Mouse (Mus musculus): ENCODE measurements at regions not wholly inside any gene's neighbourhood (a gene's known extent, or its start where the extent isn't known, plus 50 kb on each side); places are given as distances from the start of the nearest gene placed in this dataset.

- intact Hi-C loops (cut with DNase I): no loop called here
- DNase-seq: no peak
These were observed 557.0 kb downstream of the Ebf1 start for GRCm38 (mm10) chr11:45174071-45174470.

- intact Hi-C loops (cut with DNase I): loop anchor here (5.0 kb wide), 1 partner anchor 153 kb away; no protein-coding TSS in a partner anchor
These were observed 558.0 kb downstream of the Ebf1 start for GRCm38 (mm10) chr11:45174811-45175798.

DNA sequence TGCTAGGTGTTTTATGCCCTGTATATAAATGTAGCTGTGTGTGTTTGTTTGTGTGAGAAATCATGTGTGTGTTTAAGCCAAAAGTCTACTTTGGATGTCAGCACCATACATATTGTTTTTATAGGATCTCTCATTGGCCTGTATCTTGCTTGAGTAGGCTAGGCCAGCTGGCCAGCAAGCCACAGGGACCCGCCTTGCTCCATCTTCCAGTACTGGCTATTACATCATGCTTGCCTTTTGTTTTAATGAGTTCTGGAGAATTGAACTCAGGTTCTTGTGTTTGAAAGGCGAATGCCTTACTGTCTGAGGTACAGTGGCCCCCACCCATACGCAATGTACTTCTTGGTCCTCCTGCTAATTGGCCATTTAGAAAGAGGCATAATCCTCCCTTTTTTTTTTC is 559.9 kb downstream of the Ebf1 start:
- no peak for DNase-seq
- intact Hi-C loops (cut with DNase I): loop anchor here (5.0 kb wide), 1 partner anchor 155 kb away; no protein-coding TSS in a partner anchor

More at GRCm38 (mm10) chr11:45174811-45175798, 558.0 kb downstream of the Ebf1 start:
- DNase-seq: peak in 1 of 2 experiments; percentile 44

DNA sequence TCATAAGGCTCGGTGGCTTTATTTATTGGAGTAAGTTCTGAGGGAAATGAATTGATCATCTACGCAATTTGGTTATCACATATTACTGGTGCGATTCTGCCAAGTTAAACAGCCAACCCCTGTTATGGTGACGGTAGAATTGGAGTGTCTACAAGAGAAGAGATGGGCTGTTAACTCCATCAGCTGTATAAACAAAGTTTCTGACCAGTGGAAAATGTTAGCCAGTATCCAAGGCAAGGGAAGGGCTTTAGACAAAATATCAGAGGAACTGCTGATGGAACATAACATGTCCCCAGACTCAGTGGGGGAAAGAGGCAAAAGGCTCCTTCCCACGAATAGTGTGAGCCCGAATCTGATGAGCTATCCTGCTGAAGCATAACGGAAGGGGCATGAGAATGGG is 560.9 kb downstream of the Ebf1 start:
- intact Hi-C loops (cut with DNase I): loop anchor here (5.0 kb wide), 1 partner anchor 156 kb away; no protein-coding TSS in a partner anchor
- DNase-seq: peak in 1 of 2 experiments; percentile 31

GRCm38 (mm10) chr11:45179019-45179418 is 561.9 kb downstream of the Ebf1 start:
- no peak for DNase-seq
- intact Hi-C loops (cut with DNase I): loop anchor here (5.0 kb wide), 1 partner anchor 157 kb away; no protein-coding TSS in a partner anchor

GRCm38 (mm10) chr11:45190601-45191370 is 573.7 kb downstream of the Ebf1 start:
- no peak for DNase-seq
- intact Hi-C loops (cut with DNase I): no loop called here

DNA sequence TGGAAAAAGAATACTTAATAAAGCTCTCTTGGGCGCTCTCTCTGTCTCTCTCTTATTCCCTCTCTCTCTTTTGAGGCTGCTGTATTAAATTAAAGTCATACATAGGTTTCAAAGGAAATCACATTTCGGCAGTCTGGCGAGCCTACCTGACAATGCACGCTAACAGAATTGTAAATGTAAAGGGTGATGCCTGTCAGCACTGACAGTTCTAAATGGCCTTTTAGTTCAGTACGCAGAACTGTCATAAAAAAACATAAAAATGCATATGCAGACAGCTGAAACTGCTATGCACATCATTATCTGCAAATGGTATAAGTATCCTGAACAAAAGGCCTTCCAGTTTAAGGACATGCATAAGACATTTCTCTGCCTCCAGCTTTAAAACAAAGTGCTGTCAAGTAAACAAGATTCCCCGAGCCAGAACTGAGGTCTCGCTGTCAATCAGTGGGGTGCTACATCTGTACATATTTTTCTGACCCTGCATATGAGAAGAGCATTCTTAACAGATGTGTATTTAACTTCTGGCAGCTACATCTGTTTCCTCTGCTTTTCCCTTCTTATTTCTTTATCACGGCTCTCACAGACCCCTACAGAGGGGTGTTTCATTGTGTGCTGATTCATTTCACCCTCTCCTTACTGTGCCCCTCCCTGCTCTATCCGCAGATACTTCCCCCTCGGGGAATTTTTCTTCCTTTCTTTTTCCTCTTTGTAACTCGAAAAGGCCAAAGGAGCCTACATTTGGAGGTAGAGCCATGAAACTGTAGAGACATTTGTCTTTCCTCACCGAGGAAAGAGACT is 574.5 kb downstream of the Ebf1 start:
- intact Hi-C loops (cut with DNase I): no loop called here
- no peak for DNase-seq

- no peak for DNase-seq
- intact Hi-C loops (cut with DNase I): no loop called here
These were observed 576.2 kb downstream of the Ebf1 start for GRCm38 (mm10) chr11:45193319-45193718.

GRCm38 (mm10) chr11:45199520-45199919 is 582.4 kb downstream of the Ebf1 start:
- intact Hi-C loops (cut with DNase I): no loop called here
- no peak for DNase-seq

- no peak for DNase-seq
- intact Hi-C loops (cut with DNase I): no loop called here
These were observed 583.7 kb downstream of the Ebf1 start for GRCm38 (mm10) chr11:45200714-45201405.

DNA sequence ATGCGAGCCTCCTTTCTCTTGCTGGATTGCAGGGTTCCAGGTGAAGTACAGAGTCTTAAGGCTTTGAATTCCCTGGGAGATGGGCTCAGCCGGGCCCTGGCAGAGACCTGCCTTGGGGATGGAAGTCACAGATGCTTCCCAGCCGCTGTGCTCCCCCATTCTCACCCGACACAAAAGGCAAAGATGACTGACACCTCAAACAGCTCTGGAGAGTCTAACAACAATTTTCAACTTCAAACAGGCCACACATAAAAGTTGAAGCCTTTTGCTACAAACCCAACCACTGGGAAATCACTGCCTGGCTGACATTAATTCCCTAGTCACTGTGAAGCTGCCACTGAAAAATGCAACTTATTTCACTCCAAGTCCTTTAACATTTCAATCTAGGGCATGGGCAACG is 586.3 kb downstream of the Ebf1 start:
- intact Hi-C loops (cut with DNase I): no loop called here
- no peak for DNase-seq

- intact Hi-C loops (cut with DNase I): no loop called here
- no peak for DNase-seq
These were observed 589.8 kb downstream of the Ebf1 start for GRCm38 (mm10) chr11:45206611-45207525.

- DNase-seq: no peak
- intact Hi-C loops (cut with DNase I): no loop called here
These were observed 597.0 kb downstream of the Ebf1 start for GRCm38 (mm10) chr11:45214096-45214495.

DNA sequence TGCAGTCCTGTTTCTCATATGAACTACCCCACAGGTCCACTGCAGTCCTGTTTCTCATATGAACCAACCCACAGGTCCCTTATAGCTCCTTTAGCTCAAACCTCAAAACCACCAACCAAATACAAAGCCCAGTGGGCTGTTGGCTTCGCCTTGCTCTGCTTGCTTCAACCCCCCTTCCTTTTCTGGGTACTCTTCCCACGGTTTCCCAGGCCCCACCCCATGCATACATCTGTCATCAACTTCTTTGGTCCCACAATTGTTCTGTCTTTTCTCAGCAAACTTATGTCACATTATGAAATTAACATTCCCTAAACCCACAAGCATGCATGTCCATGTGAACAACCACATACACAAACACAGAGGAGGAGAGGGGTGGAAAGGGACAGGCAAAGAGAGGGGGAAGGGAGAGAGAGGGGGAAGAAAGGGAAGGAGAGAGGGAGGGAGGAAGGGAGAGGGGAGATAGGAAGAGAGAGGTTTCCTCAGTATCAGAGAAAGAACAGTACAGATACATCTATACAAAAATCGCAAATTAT is 599.9 kb downstream of the Ebf1 start:
- intact Hi-C loops (cut with DNase I): no loop called here
- DNase-seq: no peak

DNA sequence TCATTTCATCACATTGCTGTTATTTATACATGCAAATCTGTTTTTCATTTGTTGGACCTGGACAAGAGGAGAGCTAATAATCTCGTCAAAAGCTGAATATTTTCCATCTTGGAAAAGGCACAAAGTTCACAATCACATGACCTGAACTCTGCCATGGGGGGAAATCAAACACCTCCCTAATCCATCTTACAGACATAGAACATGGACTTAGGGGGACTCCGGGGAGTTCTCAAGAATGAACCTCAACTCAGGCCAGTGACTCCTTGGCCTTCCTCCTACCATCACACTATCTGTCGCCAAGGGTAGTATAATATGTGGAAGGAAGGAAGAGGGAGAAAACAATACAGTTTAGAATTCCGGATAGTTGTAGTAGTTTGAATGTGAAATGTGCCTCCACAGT is 602.1 kb downstream of the Ebf1 start:
- intact Hi-C loops (cut with DNase I): no loop called here
- DNase-seq: no peak

DNA sequence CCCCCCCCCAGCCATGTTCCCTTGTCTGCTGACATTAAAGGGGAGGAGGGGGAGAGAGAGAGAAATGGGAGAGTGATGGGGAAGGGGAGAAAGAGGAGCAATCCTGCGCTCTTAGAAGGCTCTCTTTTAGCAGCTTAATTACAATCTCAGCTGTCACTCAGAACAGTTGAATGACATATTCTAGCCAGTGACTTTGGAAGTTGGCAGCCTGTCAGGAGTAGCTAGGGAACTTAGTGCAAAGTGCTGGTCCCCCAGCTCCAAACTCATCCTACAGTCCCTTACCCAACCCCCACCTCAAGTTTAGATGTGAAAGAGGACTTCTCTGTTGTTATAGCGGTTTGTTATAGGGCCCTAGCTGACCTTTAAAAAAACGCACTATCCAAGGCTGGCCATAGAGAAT is 604.9 kb downstream of the Ebf1 start:
- intact Hi-C loops (cut with DNase I): no loop called here
- no peak for DNase-seq

- intact Hi-C loops (cut with DNase I): no loop called here
- no peak for DNase-seq
These were observed 616.1 kb upstream of the Clint1 start for GRCm38 (mm10) chr11:45235476-45236412.

Measured in heart, postnatal 36 days (tissue).